Mouse (Mus musculus) thymus, postnatal 10 days (tissue): ENCODE data around the gene Suv39h2.

Experiments used
- DNase-seq, 2 experiments: peaks; one replicate each; pipeline ENCODE4 v3.0.0; 2021; ENCODE audit warnings: low spot score in 2 of 2

Gene Suv39h2

DNA sequence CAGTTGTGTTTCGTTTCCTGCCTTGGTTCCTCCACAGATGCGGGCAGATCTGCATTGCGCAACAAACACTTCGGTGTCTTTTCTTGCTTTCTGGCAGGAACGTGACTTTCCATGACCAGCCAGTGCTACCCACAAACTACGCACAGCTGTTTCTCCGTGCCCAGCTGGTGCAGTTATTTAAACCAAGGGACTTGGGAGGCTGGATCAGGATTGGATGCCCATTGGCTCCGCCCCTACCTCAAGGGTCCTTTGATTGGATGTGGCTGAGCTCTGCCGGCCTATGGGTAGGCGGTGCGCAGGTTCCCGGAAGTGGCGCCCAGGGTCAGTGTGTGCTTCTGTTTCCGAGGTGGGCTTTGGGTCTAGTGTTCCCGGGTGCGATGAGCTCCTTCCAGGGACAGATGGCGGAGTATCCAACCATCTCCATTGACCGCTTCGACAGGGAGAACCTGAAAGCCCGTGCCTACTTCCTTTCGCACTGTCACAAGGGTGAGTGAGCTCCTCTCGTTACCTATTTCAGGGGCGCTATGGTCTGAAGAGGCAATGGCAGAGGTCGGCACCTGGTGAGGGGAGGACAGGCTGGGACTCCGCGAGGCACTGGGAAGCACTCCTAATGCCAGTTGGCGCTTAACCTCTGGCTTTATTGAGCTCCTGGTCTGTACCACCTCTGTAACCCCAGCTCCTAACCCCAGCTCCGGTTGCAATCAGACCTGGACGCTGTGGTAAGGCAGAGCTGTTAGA lies 50.8 kb downstream of the Suv39h2 start, which contains the start of gene Dclre1c:
Gene Dclre1c (plus strand): TSS at position 291 of the 738 bp plus-strand sequence.
- DNase-seq, result peak; percentile 90 to 96

DNA sequence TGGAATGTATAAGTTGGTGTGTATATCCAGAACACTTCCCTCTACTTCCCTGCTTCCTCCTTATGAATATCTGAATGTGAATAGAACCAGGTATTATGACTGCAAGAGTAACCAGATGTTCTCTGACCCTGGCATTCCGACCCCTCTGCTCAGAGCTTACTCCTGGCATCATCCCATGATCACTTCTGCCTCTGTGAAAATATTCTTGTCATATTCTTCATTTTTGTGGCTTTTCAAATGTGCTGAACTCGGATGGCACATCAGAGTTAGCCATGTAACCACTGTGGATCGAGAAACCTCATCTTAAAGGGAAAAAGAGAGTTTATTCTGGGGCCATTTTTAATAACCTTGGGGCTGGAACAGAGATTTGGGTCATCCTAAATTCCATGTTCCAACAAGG lies 52.3 kb downstream of the Suv39h2 start, which contains the start of gene Meig1:
Gene Meig1 (minus strand): TSS at position 101 of the 400 bp plus-strand sequence.
- no peak for DNase-seq

DNA sequence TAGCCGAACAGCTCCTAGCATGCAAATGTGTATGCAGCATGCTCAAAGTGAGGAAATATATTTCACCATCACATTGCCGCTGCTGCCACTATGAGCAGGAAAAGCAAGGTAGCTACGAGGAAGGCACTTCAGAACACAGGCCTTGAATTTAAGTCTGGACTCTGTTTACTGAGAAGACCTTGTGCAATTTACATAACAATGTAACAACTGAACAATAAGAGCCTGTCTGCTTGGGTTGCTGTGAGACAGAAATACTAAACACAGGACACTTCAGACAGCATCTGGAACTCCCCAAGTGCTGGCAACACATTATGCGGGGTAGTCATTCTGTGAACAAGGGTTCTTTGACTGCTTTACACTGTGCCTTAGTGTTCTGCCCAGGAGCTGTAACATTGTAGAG lies 54.7 kb downstream of the Suv39h2 start:
- DNase-seq, result no peak

DNA sequence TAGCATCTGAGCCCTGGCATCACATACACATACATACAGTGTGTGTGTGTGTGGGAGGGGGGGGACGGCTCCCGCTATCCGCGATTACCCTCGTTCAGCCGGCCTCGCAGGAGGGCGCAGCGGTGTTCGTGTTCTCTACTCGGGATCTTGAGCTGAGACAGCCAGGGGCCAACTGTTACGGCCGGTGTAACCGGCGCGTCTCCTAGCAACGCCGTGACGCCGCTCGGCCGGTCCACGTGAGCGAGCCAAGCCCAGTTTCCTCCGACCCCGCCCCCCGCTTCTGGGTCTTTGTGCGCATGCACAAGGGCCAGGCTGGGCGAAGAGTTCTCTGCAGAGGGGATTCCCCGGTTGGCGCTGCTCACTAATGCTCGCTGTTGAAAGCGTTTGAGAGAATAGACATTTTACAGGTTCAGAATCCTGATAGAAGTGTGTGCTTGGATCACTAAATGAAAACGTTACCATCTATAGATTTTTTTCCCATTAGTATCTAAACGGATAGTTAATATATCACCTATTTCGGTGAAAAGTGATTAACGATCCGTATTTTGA lies 55.9 kb downstream of the Suv39h2 start:
- DNase-seq, result peak; percentile 75 to 80

DNA sequence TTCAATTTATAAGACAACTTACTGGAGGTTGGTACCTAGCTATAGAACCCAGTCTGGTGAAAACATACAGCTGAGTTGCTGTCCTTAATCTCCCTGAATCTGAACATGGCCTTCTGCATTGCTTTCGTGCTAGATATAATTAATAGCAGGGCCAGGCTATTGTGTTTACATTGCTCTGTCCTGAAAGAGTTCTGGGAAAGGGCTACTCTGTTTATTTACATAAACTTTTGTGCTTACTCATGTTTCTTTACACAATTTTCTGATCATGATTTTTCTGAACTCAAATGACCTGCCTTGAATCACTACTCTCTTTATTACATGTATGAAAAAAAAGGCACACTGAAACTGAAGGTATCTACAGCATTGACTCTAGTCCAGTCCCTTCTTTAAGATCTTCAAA lies 59.2 kb downstream of the Suv39h2 start:
- DNase-seq, result no peak

DNA sequence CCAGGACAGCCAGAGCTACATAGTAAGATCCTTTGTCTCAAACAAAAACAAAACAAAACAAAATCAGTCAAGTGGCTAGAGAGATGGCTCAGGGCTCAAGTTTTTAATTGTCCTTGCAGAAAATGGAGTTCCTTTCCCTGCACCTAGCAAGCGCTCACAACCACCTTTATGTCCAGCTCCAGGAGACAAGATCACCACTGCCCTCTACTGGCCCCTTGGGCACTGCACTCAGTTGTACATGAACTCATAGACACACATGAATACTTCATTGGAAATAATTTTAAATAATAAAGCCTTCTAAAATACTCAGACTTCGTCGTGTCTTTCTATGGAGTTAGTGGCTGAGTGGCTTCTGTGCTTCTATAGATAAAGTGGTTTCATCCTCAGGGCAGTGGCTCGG lies 60.6 kb downstream of the Suv39h2 start:
- peak; percentile 34 to 72 for DNase-seq

DNA sequence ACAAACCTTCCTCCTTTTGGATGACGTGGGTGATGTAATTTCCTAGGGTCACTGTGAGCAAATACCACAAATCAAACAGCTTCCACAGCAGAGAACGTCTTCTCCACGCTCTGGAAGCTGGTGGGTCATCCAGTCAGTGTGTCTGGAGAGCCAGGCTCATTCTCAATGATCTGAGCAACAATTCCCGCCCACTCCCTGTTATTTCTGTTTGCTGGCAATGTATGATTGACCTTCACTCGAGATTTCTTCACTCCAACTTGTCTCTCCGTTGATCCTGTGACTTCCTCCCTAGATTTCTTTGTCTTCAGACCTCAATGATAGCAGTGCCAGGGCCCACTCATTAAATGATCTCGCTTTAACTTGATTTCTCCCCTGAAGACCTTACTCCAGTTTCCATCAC lies 67.1 kb downstream of the Suv39h2 start:
- no peak for DNase-seq

DNA sequence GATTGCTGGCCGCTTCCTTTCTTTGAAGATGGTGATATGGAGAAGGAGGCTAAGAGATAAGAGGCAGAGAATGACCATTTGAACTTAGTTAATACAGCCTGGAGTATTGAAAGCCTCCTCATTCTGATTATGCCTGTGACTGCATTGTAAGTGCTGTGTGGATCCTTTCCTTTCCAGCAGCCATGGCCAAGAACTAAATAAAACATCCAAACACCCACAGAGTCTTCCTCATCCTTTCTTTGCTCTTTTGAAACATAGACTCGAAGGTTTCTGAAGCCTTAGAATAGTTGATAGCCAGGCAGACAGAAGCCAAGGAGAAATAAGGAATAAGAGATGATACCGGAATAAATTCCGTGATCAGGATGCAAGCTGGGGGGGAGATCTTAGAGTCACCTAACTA lies 68.8 kb downstream of the Suv39h2 start:
- no peak for DNase-seq
